Mouse (Mus musculus) ES-E14 (cell line): ENCODE measurements around the gene Colq.

Source experiments
- CHD2 ChIP-seq: IDR thresholded peaks from 2 replicates; pipeline ENCODE4 v1.6.1; 2014; ENCODE audit warnings: mild to moderate bottlenecking, low read depth, low read length, inconsistent platforms
- MAFK ChIP-seq: IDR thresholded peaks from 2 replicates; pipeline ENCODE4 v1.6.1; 2014; ENCODE audit warnings: mild to moderate bottlenecking, low read depth, low read length, inconsistent platforms; ENCODE audit not compliant: insufficient read depth
- ZC3H11A ChIP-seq: IDR thresholded peaks from 2 replicates; pipeline ENCODE4 v1.6.1; 2012; ENCODE audit warnings: low read depth, mild to moderate bottlenecking, inconsistent platforms, low read length, borderline replicate concordance
- ZNF384 ChIP-seq: IDR thresholded peaks from 2 replicates; pipeline ENCODE4 v1.6.1; 2012; ENCODE audit warnings: low read depth, low read length, inconsistent platforms

DNA sequence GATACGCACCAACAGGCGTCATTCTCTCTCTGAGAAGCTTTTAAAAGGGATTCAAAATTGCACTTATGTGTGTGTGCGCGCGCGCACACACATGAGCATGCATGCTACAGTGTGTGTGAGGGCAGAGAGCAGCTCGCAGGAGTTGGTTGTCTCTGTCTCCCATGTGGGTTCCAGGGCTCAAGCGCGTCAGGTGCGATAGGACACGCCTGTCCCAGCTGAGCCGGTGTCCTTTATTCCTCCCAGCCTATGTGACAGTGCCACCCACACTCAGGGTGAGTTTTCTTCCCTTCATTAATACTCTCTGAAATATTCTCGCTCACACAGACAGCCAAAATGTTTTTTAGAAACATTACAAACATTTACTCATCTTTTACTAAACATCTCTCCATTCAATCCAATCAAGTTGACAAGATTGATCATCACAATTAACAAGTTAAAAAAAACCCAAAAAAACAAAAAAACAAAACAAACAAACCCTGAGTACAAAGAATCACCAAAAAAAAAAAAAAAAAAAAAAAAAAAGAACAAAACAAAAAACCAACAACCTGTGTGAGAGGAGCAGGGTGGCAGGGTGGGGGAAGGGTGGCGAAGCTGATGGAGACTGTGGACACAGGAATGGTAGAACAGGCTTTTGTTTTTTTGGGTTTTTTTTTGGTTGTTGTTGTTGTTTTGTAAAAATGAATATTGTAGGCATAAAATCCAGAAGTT lies 10.9 kb upstream of the Colq start:
- TF ChIP-seq ZC3H11A (no peak), CHD2 (no peak), MAFK (no peak), ZNF384 (peak; percentile 64; the same call in 1 of the 2 replicates)
